Mouse (Mus musculus) testis, postnatal 14 days (tissue): ENCODE measurements around the gene Rab8a.

Experiments used
- DNase-seq: peaks from one replicate; pipeline ENCODE4 v3.0.0; 2021; ENCODE audit warnings: low spot score

Gene Rab8a

DNA sequence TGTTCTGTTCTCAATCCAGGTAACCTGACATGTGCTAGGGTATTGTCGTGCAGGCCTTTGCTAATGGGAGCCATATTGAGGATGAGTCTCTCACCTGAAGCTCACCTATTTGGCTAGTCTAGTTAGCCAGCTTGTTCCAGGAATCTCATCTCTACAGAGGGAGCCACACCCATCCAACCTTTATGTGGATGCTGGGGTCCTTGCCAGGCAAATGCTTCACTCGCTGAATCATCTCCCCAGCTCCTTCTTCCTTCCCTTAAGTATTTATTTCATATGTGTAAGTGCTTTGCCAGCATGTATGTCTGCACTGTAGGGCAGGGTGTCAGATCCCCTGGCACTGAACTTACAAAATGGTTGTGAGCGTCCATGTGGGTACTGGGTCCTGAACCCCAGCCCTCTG lies 14.4 kb upstream of the Rab8a start:
- no peak for DNase-seq

DNA sequence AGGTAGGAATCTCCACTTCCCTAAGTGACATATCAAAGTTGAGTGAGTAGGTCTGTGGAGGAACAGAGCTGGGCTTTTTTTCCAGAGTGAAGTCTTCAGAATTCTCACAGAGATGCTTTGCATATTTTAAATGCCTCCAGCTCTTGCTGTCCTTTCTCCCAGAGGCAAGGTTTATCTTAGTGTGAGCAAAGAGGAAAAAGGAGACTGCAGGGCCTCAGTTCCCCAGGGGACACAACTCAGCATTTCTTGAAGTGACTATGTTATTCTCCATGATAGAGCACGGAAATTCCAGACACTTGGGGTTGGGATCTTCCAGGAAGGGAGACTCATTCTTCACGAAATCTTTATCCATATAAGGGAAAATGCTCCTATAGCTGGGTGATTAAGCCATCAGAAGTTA lies 13.7 kb upstream of the Rab8a start:
- DNase-seq: no peak

DNA sequence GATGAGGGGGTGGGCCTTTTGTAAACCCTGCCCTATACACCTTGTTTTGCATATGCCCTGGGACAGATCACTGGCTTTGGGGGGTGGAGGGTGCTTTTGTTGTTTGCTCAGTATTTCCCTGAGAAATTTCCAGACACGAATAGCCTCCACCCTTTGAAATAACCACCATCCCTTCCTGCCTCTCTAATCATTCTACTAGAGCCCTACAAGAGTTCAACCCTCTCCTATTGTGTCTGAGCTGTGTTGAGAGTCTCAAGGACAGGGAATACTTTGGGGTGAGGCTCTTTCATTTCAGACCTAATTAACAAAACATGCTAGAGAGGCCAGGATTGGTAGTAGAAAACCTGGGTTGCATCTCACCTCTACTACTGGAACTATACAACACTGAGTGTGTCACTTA lies 11.9 kb upstream of the Rab8a start:
- no peak for DNase-seq

DNA sequence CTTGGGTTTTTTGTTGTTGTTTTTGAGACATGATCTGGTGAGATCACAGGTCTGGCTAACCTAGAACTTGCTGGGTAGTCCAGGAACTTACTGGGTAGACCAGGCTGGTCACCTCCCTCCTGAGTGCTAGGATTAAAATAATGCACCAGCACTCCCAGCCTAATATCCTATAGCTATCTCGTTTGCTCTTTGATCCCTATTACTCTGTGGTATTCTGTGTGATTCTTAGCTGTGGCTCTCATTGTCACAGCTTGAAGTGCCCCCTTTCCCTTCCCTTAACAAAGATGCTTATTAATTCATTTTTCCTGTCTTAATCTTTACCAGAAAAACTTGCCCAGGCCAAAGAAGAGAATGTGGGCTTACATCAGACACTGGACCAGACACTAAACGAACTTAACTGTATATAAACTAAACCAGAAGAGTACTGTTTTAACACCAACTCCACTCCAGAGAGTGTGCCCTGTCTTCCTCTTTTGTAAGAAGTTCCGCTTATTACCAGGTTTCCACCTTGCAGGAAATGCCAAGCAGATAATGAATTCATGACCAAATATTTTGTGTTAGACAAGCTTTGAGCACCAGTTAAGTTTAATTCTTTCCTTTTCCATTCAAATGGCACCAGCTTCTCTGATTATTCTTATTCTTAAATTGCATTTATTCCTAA lies 9.5 kb upstream of the Rab8a start:
- no peak for DNase-seq

DNA sequence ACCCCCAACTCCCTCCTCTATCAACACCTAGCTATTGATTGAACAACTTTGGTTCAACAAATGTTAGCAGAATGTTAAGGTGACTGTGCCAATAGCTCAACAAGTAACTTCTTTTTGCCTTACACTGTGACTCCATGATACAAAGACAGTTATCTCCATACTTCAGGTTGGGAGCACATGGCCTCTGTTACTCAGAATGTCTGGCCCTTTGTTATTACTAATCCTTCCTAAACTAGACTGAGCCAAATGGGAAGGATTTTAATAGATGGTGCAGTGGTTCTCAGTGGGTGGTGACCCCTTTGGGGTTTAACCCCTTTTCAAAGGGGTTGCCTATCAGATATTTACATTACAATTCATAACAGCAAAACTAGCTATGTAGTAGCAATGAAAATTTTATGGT lies 7.6 kb upstream of the Rab8a start:
- DNase-seq: no peak

DNA sequence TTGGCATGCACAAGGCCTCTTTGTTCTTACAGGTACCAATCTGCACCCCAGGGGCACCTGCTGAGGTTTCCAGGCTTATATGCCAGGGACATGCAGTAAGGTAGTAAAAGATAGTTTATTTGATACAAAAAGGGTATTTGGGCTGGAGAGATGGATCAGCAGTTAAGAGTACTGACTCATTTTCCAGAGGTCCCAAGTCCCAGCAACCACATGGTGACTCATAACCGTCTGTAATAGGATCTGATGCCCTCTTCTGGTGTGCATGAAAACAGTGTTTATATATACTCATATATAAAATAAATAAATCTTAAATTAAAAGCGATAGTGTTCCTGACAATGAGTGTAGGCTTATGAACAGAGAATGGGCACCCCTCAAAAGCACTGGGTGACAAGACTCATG lies 2.9 kb upstream of the Rab8a start:
- DNase-seq: no peak

DNA sequence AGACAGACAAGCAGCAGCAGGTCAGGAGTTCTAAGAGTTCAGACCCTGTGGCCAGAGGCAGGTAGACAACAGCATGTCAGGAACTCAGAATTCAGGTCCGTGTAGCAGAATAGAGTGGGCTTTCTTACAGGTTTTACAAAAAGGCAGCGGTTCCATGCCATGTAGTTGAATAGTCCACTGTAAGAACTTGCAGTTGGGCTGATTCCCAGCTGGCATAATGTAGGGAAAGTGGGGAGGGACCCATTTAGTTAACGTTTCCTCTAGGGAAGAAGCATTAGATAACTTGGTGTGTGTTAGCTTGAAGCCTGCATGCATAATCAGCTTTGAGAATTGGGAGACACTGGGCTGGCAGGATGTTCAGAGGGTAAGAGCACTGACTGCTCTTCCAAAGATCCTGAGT lies 2.3 kb upstream of the Rab8a start:
- DNase-seq: no peak

DNA sequence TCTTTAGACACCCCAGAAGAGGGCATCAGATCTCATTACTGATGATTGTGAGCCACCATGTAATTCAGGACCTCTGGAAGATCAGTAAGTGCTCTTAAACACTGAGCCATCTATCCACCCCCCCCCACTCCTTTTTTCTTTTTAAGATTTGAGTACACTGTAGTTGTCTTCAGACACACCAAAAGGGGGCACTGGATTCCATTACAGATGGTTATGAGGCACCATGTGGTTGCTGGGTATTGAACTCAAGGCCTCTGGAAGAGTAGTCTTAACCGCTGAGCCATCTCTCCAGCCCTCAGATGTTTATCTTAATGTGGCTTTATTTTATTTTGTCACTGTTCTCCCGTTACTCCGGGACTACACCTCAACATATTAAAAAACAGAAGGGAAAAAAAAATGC lies 993 bp upstream of the Rab8a start:
- no peak for DNase-seq

DNA sequence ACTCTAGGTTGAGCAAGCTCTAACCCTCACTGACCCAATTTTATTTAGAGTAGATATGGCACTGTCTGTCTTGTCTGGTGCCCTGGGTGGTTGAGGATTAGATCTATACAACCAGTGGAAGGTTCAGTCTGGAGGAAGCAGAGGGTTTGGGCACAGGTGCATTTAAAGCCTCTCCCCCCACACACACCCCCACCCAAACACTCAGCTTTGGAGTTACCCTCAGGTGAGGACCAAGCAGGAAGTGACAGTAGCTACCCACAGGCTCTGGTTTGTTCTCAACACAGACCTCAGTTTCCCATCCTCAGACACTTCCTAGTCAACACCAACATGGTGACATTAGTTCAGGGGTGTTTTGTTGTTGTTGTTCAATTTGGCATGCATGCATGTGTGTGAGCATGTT lies 1.8 kb downstream of the Rab8a start:
- DNase-seq: no peak

DNA sequence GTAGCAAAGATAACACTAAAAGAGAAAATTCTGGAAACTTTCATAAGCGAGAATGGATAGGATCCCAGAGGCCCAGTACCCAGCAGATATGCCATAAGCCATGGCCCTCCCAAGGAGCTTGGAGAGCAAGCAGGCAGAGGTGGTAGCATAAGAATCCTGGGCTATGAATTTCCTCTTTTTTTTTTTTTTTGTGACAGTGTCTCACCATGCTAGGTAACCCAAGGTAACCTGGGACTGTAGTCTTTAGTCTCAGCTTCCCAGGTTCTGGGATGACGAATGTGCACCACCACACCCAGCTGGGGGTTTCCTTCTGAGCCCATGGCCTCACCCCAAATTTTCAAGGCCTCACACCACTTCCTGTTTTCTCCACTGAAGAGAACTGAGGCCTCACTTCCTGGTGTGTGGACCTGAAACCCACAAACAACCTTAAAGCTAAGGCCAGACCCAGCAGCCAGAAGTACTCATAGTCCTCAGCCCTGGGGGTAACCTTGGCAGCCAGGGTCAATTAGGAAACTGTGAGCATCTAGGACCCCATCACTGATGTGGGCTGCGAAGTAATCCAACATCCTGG lies 8.2 kb downstream of the Rab8a start:
- DNase-seq: no peak

DNA sequence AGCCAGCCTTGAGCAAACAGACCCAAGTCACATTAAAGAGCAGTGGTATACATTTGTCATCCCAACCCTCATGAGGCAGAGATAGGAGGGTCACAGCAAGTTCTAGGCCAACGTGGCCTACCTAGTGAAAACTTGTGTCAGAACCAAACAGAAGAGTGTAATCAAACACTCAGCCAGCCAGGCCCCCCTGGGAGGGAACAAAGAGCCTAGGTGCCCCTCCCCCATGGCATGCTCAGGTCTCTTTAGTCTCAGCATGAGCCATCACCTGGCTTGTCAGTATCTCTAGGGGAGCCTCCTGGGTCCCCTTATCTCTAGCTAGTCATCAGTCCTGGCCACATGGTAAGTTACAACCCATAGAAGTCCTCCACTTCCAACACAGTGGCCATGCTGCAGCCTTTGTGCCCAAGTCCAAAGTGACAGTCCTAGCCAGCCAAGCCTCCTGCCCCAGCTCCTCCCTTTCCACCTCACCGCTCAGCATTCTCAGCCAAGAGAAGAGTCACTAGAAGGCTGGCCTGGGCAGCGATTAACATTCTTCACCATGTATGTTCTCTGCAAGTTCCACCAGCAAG lies 8.8 kb downstream of the Rab8a start:
- no peak for DNase-seq

DNA sequence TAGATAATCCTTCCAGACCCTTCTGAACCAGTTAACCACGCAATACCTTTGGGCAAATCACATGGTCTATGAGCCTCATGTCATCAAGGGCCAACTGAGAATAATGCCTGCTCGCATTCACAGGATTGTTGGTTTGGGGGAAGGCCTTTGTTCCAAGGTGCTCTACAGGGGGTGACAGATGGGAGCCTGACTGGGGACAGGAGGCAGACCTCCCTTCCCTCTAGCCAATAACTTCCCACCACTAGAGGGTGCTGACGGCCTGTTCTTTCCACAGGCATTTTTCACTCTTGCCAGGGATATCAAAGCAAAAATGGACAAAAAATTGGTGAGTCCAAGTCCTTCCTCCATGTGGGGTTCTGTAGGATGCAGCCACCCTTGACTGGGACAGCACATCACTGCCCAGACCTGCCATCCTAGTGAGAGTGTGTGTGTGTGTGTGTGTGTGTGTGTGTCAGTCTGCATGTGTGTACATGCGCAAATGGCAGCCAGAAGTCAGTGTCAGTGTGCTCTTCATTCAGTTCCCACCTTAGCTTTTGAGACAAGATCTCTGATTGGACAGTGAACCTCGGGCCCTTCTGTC lies 16.4 kb downstream of the Rab8a start:
- no peak for DNase-seq

DNA sequence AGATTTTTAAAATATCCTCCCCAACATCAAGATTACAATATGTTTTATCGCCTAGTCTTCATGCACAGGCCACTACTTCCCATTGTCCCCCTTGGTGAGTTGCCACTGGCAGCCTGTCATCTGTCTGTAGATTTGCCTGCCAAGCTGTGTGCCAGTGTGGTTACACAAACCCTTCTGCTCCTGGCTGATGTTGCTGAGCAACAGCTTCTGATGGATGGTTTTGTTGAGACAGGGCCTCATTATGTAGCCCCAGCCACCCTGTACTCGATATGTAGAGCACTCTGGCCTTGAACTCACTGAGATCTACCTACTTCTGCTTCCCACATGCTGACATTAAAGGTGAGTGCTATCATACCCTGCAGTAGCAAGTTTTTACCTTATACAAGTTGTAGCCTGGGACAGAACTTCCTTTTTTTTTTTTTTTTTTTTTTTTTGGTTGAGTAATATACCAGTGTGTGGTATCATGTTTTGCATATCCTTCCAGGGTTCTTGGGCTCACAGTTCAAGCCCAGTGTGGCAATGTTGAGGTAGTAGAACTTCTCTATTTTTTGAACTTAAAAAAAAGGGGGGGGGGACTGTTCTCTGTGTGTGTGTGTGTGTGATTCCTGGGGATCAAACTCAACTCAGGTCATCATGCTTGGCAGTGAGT lies 22.7 kb downstream of the Rab8a start:
- no peak for DNase-seq

DNA sequence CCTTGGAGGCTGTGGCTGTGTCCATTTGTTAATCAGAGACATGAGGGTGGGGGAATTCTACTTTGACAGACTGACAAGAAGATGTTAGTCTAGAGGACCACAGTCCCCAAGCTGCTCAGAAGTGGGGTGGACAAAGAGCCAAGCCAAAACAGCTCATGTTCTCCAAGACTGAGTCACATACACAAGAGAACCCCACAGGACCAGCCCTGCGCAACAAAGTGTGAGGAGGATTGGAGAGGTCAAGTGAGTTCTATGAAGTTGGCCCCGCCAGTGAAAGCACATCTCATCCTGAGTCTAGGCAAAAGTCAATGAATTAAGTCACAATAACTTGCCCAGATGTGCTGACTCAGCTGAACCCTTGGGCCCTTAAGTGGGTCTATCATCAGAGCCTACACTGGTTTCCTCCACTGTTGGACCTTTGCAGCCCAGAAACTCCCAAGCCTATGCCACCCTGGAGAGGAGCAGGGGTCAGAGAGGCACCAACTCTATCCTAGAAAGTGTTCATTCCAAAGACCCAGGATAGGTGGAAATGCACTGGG lies 26.9 kb downstream of the Rab8a start:
- DNase-seq: no peak

DNA sequence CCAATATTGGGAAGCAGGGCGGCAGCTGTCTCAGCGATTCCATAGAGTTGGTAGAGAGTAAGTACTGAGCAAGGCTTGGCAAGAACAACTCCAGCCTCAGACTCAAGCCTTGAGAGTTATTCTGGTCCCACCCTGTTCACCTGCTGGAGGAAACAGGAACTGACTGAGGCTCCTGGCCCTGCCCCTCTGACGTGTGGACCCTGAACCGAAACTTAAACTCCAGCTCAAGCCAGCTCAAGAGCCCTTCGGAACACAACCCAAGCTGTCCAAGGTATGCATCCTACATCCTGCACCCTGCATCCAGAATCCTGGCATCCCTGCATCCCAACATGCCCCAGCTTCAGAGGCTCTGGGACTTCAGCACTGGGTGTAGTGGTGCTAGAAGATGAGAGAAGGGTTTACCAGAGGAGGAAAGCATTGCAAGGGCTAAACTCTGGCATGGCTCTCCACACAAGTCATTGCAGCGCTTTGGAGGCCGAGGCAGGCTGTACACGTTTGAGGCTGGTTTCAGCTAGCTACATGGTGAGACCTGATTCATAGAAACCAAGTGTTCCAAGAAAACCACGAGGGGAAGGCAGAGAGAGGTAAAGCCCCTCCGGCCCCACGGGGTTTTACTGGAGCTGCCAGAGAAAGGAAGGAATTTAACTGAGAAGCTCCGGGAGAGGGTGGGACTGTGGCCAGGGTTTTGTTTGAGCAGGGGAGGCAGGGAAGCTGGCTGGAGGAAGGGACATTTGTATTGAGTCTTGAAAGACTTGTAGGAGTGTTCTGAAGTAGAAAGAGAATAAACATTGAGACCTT lies 28.6 kb downstream of the Rab8a start, which contains the start of gene Hsh2d:
Gene Hsh2d (plus strand): TSS at position 222 of the 798 bp plus-strand sequence.
- no peak for DNase-seq

DNA sequence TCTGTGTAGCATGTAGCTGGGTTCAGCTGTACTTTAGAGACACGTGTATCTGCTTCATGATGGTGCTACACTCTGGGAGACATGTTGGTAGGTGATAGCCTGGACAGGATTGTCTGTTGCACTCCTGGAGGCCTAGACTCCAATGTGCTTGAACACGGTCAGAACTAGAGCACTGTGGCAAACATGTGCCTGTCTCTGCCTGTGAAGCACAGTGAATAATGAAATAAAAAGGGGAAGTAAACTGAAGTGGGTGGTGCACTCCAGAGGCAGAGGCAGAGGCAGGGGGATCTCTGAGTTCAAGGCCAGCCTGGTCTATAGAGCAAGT lies 29.2 kb downstream of the Rab8a start:
- no peak for DNase-seq

DNA sequence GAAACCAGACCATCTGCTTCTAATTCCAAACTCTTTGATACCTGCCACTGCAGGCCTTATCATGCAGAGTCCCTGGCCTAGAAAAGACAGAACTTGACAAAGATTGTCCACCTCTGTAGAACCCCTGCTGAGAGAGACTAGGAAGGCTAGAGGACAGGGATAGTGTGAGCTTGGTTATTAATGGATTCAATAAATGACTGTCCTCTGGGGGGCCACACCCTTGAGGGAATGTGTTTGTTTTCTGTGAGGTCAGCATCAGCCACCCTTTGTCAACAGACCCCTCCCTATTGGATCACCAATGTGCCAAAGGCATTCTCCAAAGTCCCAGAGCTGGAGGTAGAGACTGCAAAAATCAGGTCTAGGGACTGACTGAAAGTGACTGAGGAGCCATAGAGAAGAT lies 31.1 kb downstream of the Rab8a start:
- no peak for DNase-seq

DNA sequence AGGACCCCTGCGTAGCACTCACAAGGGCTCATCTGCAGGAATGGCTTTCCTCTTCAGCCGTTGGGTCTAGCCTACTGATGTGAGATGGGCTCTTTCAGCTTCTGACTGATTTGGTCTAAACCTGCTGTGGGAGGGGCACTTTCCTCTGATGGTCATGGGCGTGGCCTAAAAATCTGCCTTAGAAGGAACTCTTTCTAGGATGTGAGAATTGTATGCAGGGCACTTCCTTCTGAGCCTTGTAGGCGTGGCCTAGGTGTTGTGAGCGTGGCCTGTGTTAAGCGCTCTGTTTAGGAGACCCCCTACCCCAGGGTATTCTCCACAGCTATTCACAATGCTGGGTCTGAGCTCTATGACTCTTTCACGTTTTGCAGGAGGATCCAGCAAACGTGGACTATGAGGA lies 37.0 kb downstream of the Rab8a start:
- no peak for DNase-seq

DNA sequence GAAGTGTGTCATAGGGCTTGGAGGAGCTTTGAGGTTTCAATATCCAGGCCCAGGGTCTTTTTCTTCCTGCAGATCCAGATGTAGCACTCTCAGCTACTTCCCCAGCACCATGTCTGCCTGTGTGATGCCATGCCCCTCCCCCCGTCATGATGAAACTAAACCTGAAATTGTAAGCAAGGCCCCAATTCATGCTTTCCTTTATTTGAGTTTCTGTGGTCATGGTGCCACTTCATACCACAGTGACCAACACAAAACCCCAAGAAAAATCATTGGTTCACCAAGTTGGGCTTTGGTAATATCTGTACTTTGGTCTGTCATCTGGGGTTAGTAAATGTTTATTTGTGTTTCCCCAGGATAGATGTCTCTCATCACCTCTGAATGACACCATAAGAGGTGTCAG lies 47.6 kb downstream of the Rab8a start:
- no peak for DNase-seq

DNA sequence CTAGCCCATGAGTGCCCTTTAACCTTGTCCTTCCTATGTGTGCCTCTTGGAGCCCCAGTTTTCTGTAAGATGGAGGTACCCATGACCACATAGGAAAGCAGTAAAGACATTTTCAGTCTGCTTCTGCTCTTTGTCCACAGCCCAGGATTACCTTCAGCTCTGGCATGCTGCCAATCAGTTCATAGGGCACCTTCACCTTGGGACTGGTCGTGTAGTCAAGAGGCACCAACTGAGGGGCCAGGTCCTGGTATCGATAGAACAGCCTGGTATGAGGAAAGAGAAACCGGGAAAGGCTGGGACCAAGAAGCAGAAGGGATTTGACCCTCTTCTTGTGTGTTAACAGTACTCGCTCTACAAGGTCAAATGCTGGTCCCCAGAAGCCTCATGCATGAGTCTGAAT lies 49.2 kb downstream of the Rab8a start:
- no peak for DNase-seq

DNA sequence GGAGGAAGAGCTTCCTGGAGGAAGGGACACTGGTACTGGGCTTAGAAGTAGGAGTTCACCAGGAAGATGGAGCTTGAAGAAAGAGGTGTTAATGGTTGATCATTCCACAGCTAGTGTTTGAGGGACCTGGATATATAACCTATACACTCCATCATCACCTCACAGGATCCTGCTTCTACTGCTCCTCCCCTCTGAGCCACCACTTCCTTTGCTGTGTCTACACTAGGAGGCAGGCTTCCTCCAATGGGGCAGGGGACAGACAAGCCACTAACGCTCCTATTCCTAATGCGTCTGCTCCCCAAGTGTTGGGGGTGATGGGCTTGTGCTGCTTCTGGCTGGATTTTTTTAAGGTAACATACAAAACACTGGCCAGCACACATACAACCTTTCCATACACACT lies 49.7 kb downstream of the Rab8a start:
- DNase-seq: no peak

DNA sequence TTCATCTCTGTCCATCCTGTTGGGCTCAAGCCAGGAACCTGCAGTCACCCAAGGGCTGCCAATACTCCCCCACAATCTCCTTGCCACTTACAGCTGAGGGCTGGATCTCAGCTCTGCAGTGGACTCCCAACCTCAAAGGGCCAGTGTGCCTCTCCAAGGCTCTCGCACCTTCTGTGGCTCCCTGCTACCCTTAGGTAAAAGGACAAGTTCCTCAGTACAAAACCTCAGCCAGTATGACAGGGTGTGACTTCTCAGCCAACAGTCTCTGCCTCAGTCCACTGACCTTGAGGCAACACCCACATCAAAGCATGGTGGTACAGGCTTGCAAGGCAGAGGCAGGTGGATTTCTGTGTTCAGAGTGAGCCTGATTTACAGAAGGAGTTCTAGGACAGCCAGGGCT lies 50.8 kb downstream of the Rab8a start:
- no peak for DNase-seq
